Mouse (Mus musculus) kidney, postnatal 0 days (tissue): ENCODE results near the gene Dnah9. TPM values are rescaled to one million over a fixed set of nuclear protein-coding genes. Genes with fewer than 3 reads are reported as not detected.

ENCODE experiments used
- ATAC-seq: fragments of 200-750 bp; cut with Nextera tagmentation; replicated peaks from 2 replicates; pipeline ENCODE4 v1.8.0; 2017; ENCODE audit warnings: low read depth, moderate number of reproducible peaks, moderate TSS enrichment, moderate library complexity; ENCODE audit not compliant: low FRiP score
- DNase-seq: peaks from one replicate; pipeline ENCODE4 v3.0.0-alpha.2; 2016; ENCODE audit warnings: low spot score
- H3K27ac ChIP-seq: fragments of 300-500 bp; sonication (generic); 2 replicates; pipeline ENCODE4 v1.5.1; 2014; ENCODE audit warnings: mild to moderate bottlenecking
- H3K27me3 ChIP-seq: fragments of 300-500 bp; sonication (generic); 2 replicates; pipeline ENCODE4 v1.6.1; 2014; ENCODE audit warnings: low read length, mixed read lengths; ENCODE audit not compliant: insufficient read depth
- H3K36me3 ChIP-seq: fragments of 300-500 bp; sonication (generic); 2 replicates; pipeline ENCODE4 v1.6.1; 2014; ENCODE audit warnings: low read length, mixed read lengths; ENCODE audit not compliant: insufficient read depth
- H3K4me1 ChIP-seq: fragments of 300-500 bp; sonication (generic); replicated peaks from 2 replicates; pipeline ENCODE4 v1.6.1; 2014; ENCODE audit warnings: antibody characterized with exemption, low read length, mixed read lengths; ENCODE audit not compliant: insufficient read depth
- H3K4me2 ChIP-seq: fragments of 300-500 bp; sonication (generic); 2 replicates; pipeline ENCODE4 v1.6.1; 2014; ENCODE audit warnings: mild to moderate bottlenecking, low read length, moderate library complexity, mixed read lengths
- H3K4me3 ChIP-seq: fragments of 300-500 bp; sonication (generic); replicated peaks from 2 replicates; pipeline ENCODE4 v1.5.1; 2014; ENCODE audit warnings: low read depth, low read length
- H3K9ac ChIP-seq: fragments of 300-500 bp; sonication (generic); 2 replicates; pipeline ENCODE4 v1.6.1; 2014; ENCODE audit warnings: low read depth, low read length
- H3K9me3 ChIP-seq: fragments of 300-500 bp; sonication (generic); replicated peaks from 2 replicates; pipeline ENCODE4 v1.6.1; 2016; ENCODE audit warnings: low read length, inconsistent platforms, mixed read lengths
- CTCF ChIP-seq: IDR thresholded peaks from 2 replicates; pipeline ENCODE4 v1.5.1; 2016; ENCODE audit warnings: antibody characterized with exemption, low read depth, mild to moderate bottlenecking, moderate library complexity
- WGBS: fragments of 180-500 bp; shearing (Covaris S2); extraction: QIAGEN DNeasy Blood & Tissue Kit; methylation state at CpG from one replicate; pipeline ENCODE4 v1.1.7; 2014; 5-methylcytosine and 5-hydroxymethylcytosine counted together
- polyA plus RNA-seq: library from polyadenylated mRNA; unstranded; fragments of >200 nt; fragmentation: Nextera tagmentation; extraction: Ambion mirVana; gene quantifications from 2 replicates; pipeline ENCODE4 v1.2.1, GENCODE M21; 2015

The Dnah9 gene
- polyA plus RNA-seq, 1 experiment from 2014 or later, result 0.09 TPM

DNA sequence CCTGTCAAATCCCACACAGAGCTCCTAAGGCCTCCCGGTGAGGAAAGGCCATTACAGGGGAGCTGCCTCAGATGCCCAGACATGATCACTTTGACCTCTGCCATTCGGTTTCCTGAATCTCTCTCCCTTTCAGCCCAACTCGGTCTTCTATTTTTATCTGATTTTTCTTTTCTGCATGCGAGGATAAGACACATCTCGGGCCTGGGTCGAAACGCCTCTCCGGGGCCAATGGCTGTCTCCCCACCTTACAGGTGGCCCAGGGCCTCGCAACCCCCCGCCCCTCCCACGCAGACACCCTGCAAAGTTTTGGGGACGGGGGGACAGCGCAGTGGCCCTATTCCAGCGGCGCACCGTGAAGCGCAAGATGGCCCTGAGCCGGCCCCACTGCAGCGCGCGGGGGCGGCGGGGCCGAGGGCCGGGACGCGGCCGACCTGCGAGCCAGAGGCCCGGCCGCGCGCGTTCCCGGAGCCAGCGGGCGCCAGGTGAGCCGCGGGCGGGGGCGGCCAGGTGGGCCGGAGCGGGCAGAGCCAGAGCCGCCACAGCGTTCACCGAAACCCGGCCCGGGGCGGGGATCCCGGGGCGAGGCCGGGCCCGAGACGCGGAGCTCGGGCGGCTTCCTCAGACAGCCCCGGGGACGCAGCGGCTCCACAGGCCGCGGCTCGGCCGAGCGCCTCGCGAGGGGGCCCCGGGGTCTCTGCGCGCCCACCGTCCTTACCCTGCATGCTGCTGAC lies 380.8 kb downstream of the Dnah9 start:
- ATAC-seq (peak; percentile 85), DNase-seq (peak; percentile 17)
- H3K4me1 ChIP-seq, result peaks cover 14% of the 10 kb centered on the region; the same call in 1 of the 2 replicates
- peak overlapping the region; percentile 89 for H3K27ac ChIP-seq
- H3K4me2 ChIP-seq, result peak overlapping the region; percentile 77
- H3K9ac ChIP-seq, result peak overlapping the region; percentile 99
- no peak for TF ChIP-seq CTCF
- H3K36me3 ChIP-seq, result no peaks in the 10 kb centered on the region
- peak overlapping the region; percentile 97 for H3K4me3 ChIP-seq
- no peaks in the 10 kb centered on the region for H3K9me3 ChIP-seq
- WGBS, result under 1% methylated on average over 49 of the region's 71 CpGs
- H3K27me3 ChIP-seq, result no peaks in the 10 kb centered on the region

DNA sequence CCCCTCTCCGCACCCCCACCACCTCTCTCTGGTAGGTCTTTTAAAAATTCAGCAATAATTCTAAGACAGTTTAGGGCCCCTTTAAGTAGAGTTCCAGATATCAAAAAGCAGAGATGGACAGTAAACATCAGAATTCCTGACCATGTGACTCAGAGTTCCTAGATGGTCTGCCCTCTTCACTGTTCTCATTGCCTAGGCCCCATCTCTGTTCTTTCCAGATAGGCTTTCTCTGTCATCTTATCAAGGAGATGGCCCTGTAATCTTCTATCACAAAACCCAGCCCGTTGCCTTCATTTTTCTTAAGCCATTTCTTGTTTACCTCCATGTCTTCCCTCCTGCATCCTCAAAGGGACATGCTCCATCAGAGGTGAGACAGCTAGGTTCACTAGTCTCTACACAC lies 382.2 kb downstream of the Dnah9 start:
- Histone ChIP-seq H3K9me3 (no peaks in the 10 kb centered on the region), H3K27me3 (no peaks in the 10 kb centered on the region), H3K9ac (no peak overlapping the region), H3K4me1 (peaks cover 14% of the 10 kb centered on the region; the same call in 1 of the 2 replicates), H3K27ac (no peak overlapping the region), H3K4me2 (peak overlapping the region; percentile 77; the same call in 1 of the 2 replicates), H3K4me3 (no peak overlapping the region), H3K36me3 (no peaks in the 10 kb centered on the region)
- WGBS, result 85% methylated on average over 2 of the region's 2 CpGs
- ATAC-seq (no peak), DNase-seq (no peak)
- no peak for TF ChIP-seq CTCF

GRCm38 (mm10) chr11:65781596-65781995 lies 386.8 kb downstream of the Dnah9 start:
- Histone ChIP-seq H3K4me3 (no peak overlapping the region), H3K4me1 (peaks cover 25% of the 10 kb centered on the region; the same call in 1 of the 2 replicates), H3K27ac (no peak overlapping the region), H3K27me3 (no peaks in the 10 kb centered on the region), H3K9ac (no peak overlapping the region), H3K9me3 (no peaks in the 10 kb centered on the region), H3K36me3 (0 out of 2 replicates have a peak, but pooled peaks cover 3% of the 10 kb centered on the region), H3K4me2 (no peak overlapping the region)
- ATAC-seq, result no peak
- no peak for DNase-seq
- 87% methylated on average over 3 of the region's 3 CpGs for WGBS
- TF ChIP-seq CTCF, result no peak
